Mouse (Mus musculus) small intestine, adult 2 months (tissue): ENCODE data around the gene Yars.

ENCODE experiments used
- CTCF ChIP-seq: fragments of 200-500 bp; IDR thresholded peaks from 2 replicates; pipeline ENCODE4 v1.5.1; 2012; ENCODE audit warnings: low read depth, mild to moderate bottlenecking, control low read depth, inconsistent platforms, low read length, moderate library complexity, mixed read lengths; ENCODE audit not compliant: insufficient replicate concordance, insufficient read length; ENCODE audit errors: extremely low read depth
- POLR2A ChIP-seq: fragments of 200-500 bp; IDR thresholded peaks from 2 replicates; pipeline ENCODE4 v1.6.1; 2012; ENCODE audit warnings: low read depth, mild to moderate bottlenecking, control low read depth, inconsistent platforms, low read length, moderate library complexity

- TF ChIP-seq CTCF: no peak
- TF ChIP-seq POLR2A: no peak
Observed at GRCm38 (mm10) chr4:129172529-129172928, 17.0 kb upstream of the Yars start.
